Mouse (Mus musculus) erythroblast, embryonic 14.5 days (primary cell): ENCODE results near the gene Fam181a.

ENCODE experiments used
- GATA1 ChIP-seq: IDR thresholded peaks from 2 replicates; pipeline ENCODE4 v1.6.1; 2012; ENCODE audit warnings: low read length, inconsistent platforms, mixed read lengths
- TAL1 ChIP-seq: IDR thresholded peaks from 3 replicates; pipeline ENCODE4 v1.6.1; 2012; ENCODE audit warnings: low read length, inconsistent platforms, mixed read lengths

GRCm38 (mm10) chr12:103332879-103333278 is 22.1 kb downstream of the Fam181a start:
- TF ChIP-seq GATA1 (no peak), TAL1 (no peak)
